Mouse (Mus musculus) midbrain, postnatal 0 days (tissue): ENCODE measurements at regions not wholly inside any gene's neighbourhood (a gene's known extent, or its start where the extent isn't known, plus 50 kb on each side); places are given as distances from the start of the nearest gene placed in this dataset.
A peak's percentile ranks its signal among the peaks of the same experiment; 100 is the strongest.

Experiments used
- ATAC-seq: fragments of 200-750 bp; cut with Nextera tagmentation; 2 replicates; pipeline ENCODE4 v1.8.0; 2017; ENCODE audit warnings: moderate number of reproducible peaks, mild to moderate bottlenecking, moderate TSS enrichment, moderate library complexity; ENCODE audit not compliant: low FRiP score
- DNase-seq: peaks from one replicate; pipeline ENCODE4 v3.0.0-alpha.2; 2015; ENCODE audit warnings: low spot score
- H3K27ac ChIP-seq: fragments of 300-500 bp; sonication (generic); 2 replicates; pipeline ENCODE4 v1.5.1; 2014; ENCODE audit warnings: low read depth, mild to moderate bottlenecking, low read length, mixed read lengths
- H3K27me3 ChIP-seq: fragments of 300-500 bp; sonication (generic); 2 replicates; pipeline ENCODE4 v1.6.1; 2014; ENCODE audit warnings: low read length, control low read depth, mixed read lengths; ENCODE audit not compliant: insufficient read depth
- H3K36me3 ChIP-seq: fragments of 300-500 bp; sonication (generic); 2 replicates; pipeline ENCODE4 v1.6.1; 2014; ENCODE audit warnings: low read length, control low read depth, mixed read lengths; ENCODE audit not compliant: insufficient read depth
- H3K4me1 ChIP-seq: fragments of 300-500 bp; sonication (generic); 2 replicates; pipeline ENCODE4 v1.6.1; 2014; ENCODE audit warnings: mild to moderate bottlenecking, control low read depth, antibody characterized with exemption, low read length, mixed read lengths; ENCODE audit not compliant: insufficient read depth
- H3K4me2 ChIP-seq: fragments of 300-500 bp; sonication (generic); 2 replicates; pipeline ENCODE4 v1.6.1; 2014; ENCODE audit warnings: low read depth, mild to moderate bottlenecking, low read length, mixed read lengths; ENCODE audit not compliant: poor library complexity, severe bottlenecking
- H3K4me3 ChIP-seq: fragments of 300-500 bp; sonication (generic); 2 replicates; pipeline ENCODE4 v1.5.1; 2014; ENCODE audit warnings: low read depth, mild to moderate bottlenecking, low read length, moderate library complexity
- H3K9ac ChIP-seq: fragments of 300-500 bp; sonication (generic); replicated peaks from 2 replicates; pipeline ENCODE4 v1.6.1; 2014; ENCODE audit warnings: mild to moderate bottlenecking, low read length, moderate library complexity, mixed read lengths; ENCODE audit not compliant: poor library complexity, severe bottlenecking
- H3K9me3 ChIP-seq: fragments of 300-500 bp; sonication (generic); 2 replicates; pipeline ENCODE4 v1.6.1; 2016; ENCODE audit warnings: low read length, control low read depth
- CTCF ChIP-seq: IDR thresholded peaks from 2 replicates; pipeline ENCODE4 v1.5.1; 2016; ENCODE audit warnings: antibody characterized with exemption, mild to moderate bottlenecking
- WGBS: fragments of 180-500 bp; shearing (Covaris S2); extraction: QIAGEN DNeasy Blood & Tissue Kit; methylation state at CpG from one replicate; pipeline ENCODE4 v1.1.7; 2014; 5-methylcytosine and 5-hydroxymethylcytosine counted together

GRCm38 (mm10) chr4:131132781-131133180, 188.6 kb downstream of the Matn1 start:
- TF ChIP-seq CTCF = no peak
- H3K4me3 ChIP-seq = no peak overlapping the region
- no peaks in the 10 kb centered on the region for H3K9me3 ChIP-seq
- H3K4me1 ChIP-seq = no peaks in the 10 kb centered on the region
- H3K27ac ChIP-seq = no peak overlapping the region
- ATAC-seq (no peak), DNase-seq (no peak)
- H3K4me2 ChIP-seq = no peak overlapping the region
- WGBS = 57% methylated on average over 9 of the region's 9 CpGs
- H3K36me3 ChIP-seq = no peaks in the 10 kb centered on the region
- H3K9ac ChIP-seq = 0 out of 2 replicates have a peak overlapping the region, but pooled peaks have one; percentile 13
- H3K27me3 ChIP-seq = no peaks in the 10 kb centered on the region

- peak; percentile 31 for TF ChIP-seq CTCF
- 89% methylated on average over 4 of the region's 4 CpGs for WGBS
- H3K9ac ChIP-seq = no peak overlapping the region
- H3K4me2 ChIP-seq = no peak overlapping the region
- H3K36me3 ChIP-seq = no peaks in the 10 kb centered on the region
- no peaks in the 10 kb centered on the region for H3K9me3 ChIP-seq
- no peak overlapping the region for H3K27ac ChIP-seq
- ATAC-seq (no peak), DNase-seq (no peak)
- no peaks in the 10 kb centered on the region for H3K27me3 ChIP-seq
- no peaks in the 10 kb centered on the region for H3K4me1 ChIP-seq
- H3K4me3 ChIP-seq = no peak overlapping the region
These were observed 191.7 kb downstream of the Matn1 start for GRCm38 (mm10) chr4:131135841-131136240.

GRCm38 (mm10) chr4:131138891-131139290, 194.7 kb downstream of the Matn1 start:
- H3K4me1 ChIP-seq = no peaks in the 10 kb centered on the region
- 77% methylated on average over 13 of the region's 13 CpGs for WGBS
- H3K27me3 ChIP-seq = no peaks in the 10 kb centered on the region
- no peaks in the 10 kb centered on the region for H3K9me3 ChIP-seq
- no peak overlapping the region for H3K4me2 ChIP-seq
- no peak overlapping the region for H3K4me3 ChIP-seq
- ATAC-seq (no peak), DNase-seq (no peak)
- no peak overlapping the region for H3K27ac ChIP-seq
- no peak overlapping the region for H3K9ac ChIP-seq
- no peaks in the 10 kb centered on the region for H3K36me3 ChIP-seq
- no peak for TF ChIP-seq CTCF

DNA sequence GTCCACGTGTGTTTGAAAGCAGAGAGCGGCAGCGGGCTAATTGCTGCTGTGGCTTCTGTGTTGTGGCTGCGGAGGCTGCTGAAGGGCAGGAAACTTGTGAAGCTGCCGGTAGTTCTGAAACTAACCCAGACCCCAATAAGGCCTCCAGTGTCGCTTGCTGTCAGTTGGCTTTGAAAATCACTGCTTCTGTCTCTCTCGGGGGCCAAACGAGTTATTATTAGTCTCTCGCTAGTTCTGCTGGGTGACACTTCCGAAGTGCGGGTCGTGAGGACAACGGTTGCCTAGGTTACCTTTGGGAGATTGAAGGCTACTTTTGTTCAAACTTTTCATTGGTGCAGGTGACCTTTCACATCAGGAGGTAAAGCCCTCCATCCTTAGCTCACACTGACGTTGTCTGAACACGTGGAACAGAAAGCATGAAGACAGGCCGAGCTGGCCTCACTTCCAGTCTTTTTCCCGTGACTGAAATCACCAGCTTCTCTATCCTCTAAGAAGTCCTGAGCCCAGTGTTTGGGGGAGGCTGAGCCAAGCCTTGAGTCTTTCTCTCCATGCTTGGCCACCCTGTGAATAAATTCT, 197.8 kb downstream of the Matn1 start:
- no peak overlapping the region for H3K4me3 ChIP-seq
- H3K36me3 ChIP-seq = no peaks in the 10 kb centered on the region
- H3K9me3 ChIP-seq = no peaks in the 10 kb centered on the region
- TF ChIP-seq CTCF = no peak
- H3K4me1 ChIP-seq = no peaks in the 10 kb centered on the region
- no peak overlapping the region for H3K4me2 ChIP-seq
- 29% methylated on average over 17 of the region's 17 CpGs for WGBS
- H3K27ac ChIP-seq = no peak overlapping the region
- H3K9ac ChIP-seq = no peak overlapping the region
- no peaks in the 10 kb centered on the region for H3K27me3 ChIP-seq
- DNase-seq = no peak
- ATAC-seq = no peak

- H3K4me1 ChIP-seq = peaks cover 3% of the 10 kb centered on the region; the same call in 1 of the 2 replicates
- no peak overlapping the region for H3K9ac ChIP-seq
- H3K9me3 ChIP-seq = no peaks in the 10 kb centered on the region
- H3K36me3 ChIP-seq = no peaks in the 10 kb centered on the region
- H3K4me3 ChIP-seq = no peak overlapping the region
- DNase-seq = no peak
- peak; percentile 56 for TF ChIP-seq CTCF
- 0 out of 2 replicates have a peak, but pooled peaks cover 4% of the 10 kb centered on the region for H3K27me3 ChIP-seq
- ATAC-seq = no peak
- 75% methylated on average over 1 of the region's 1 CpGs for WGBS
- H3K4me2 ChIP-seq = no peak overlapping the region
- no peak overlapping the region for H3K27ac ChIP-seq
These were observed 201.3 kb downstream of the Matn1 start for GRCm38 (mm10) chr4:131145507-131145906.

GRCm38 (mm10) chr4:131148042-131148747, 204.0 kb downstream of the Matn1 start:
- no peak overlapping the region for H3K27ac ChIP-seq
- 61% methylated on average over 16 of the region's 16 CpGs for WGBS

More at GRCm38 (mm10) chr4:131148042-131148747, 204.0 kb downstream of the Matn1 start:
- no peak for TF ChIP-seq CTCF
- no peaks in the 10 kb centered on the region for H3K36me3 ChIP-seq
- ATAC-seq (no peak), DNase-seq (no peak)
- H3K9ac ChIP-seq = no peak overlapping the region
- peaks cover 3% of the 10 kb centered on the region; the same call in 1 of the 2 replicates for H3K4me1 ChIP-seq
- no peak overlapping the region for H3K4me2 ChIP-seq
- 0 out of 2 replicates have a peak, but pooled peaks cover 4% of the 10 kb centered on the region for H3K27me3 ChIP-seq
- no peaks in the 10 kb centered on the region for H3K9me3 ChIP-seq
- H3K4me3 ChIP-seq = no peak overlapping the region
